Mouse (Mus musculus): ENCODE results near the gene Atp6v1f. TPM values are rescaled to one million over a fixed set of nuclear protein-coding genes. Genes with fewer than 3 reads are reported as not detected.

Gene Atp6v1f
- polyA plus RNA-seq, 1 experiment from 2014 or later: 117 TPM

DNA sequence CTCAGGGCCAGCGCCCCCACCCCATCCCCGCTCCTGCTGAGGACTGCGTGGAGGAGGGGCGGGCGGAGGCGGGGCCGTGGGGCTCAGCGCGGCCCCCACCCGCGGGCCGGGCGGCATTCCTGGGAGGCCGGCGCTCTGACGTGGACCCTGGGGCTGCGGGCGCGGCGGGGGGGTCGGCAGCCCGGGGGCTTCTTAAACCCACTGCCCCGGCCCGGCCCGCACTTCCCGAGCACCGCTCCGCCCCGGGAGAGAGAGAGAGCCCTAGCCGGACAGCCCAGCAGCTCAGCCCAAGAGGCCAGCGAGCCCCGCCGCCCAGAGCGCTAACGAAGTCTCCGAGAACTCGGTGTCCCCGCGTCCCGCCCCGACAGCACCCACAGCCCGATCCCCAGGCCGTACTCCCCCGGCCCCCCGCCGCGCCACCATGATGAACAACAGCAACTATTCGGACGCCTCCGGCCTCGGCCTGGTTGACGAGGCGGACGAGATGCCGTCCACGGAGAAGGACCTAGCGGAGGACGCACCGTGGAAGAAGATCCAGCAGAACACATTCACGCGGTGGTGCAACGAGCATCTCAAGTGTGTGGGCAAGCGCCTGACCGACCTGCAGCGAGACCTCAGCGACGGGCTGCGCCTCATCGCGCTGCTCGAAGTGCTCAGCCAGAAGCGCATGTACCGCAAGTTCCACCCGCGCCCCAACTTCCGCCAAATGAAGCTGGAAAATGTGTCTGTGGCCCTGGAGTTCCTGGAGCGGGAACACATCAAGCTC lies 34.3 kb upstream of the Atp6v1f start, which contains the start of gene Flnc:
Gene Flnc, plus strand, starts transcription at position 219 of the 766 bp plus-strand sequence.
- H3K4me3 ChIP-seq (ENCODE audit: low read depth, low read length): peak within 1 kb of the TSS; percentile 44
- H3K4me1 ChIP-seq (ENCODE audit: control insufficient read depth, low read depth, low read length): no peaks in the 10 kb centered on the region; the same call in 1 of the 2 replicates
- under 1% methylated on average over 73 of the region's 77 CpGs for WGBS (ENCODE audit: insufficient replicate concordance)
- no peak within 1 kb of the TSS for H3K27ac ChIP-seq (ENCODE audit: low read length)
- peaks cover 52% of the 10 kb centered on the region for H3K27me3 ChIP-seq (ENCODE audit: control insufficient read depth, insufficient read depth, low read depth, low read length)
- H3K9ac ChIP-seq (ENCODE audit: low read depth, low read length): no peak within 1 kb of the TSS; the same call in 1 of the 2 replicates
- ATAC-seq (ENCODE audit: low read depth): no peak
- no peaks in the 10 kb centered on the region for H3K9me3 ChIP-seq (replicated peaks; ENCODE audit: control insufficient read depth, low read length)
- H3K36me3 ChIP-seq (ENCODE audit: control insufficient read depth, insufficient read depth): no peaks in the 10 kb centered on the region
- peak within 1 kb of the TSS; percentile 51 for H3K4me2 ChIP-seq (ENCODE audit: low read depth, low read length)

DNA sequence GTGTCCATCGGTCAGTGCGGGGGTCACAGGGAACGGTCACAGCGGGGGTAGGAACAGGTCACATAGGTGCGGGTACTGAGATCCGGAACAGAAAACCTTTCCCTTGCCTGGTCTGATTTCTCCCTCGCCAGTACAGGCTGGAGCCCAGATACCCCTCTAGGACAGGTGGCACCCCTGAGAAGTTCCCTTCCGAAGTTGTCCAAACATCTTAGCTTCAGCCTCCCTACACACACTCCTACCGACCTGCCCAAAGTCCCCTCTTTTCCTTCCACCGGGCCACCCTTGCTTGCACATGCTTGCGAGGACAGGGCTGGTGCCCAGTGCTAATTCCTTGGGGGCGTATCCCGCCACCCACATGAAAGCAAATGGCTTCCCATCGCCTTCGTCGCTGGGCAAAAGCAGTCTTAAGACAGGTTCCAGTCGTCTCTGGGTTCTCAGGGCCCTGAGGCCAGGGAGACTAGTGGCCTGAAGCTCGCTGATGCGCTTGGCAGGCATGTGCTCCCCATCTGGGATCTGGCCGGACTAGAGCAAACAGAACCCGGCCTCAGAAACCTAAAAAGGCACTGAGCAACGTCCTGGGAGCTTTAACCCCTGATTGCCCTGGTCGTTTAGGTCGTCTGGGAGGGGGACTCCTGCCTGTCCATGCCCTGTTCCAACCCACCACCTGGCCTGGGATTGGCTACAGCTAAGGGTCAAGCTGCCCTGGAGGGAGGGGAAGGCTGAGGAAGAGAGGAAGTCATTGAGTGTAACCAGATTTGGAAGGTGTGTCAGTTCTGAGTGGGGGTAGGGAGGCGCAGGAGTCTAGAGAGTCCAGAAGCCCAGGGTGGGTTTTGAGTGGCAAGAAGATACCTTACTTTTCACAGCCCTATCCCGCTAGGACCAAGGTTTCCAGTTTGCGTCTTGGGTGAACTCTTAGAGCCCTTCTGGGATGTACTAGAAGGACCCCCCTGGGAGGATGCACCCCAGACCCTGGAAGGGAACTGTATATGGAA lies 33.4 kb upstream of the Atp6v1f start:
- ATAC-seq (ENCODE audit: low read depth): no peak
- no peak overlapping the region for H3K9ac ChIP-seq (ENCODE audit: low read depth, low read length)
- H3K9me3 ChIP-seq (replicated peaks; ENCODE audit: control insufficient read depth, low read length): no peaks in the 10 kb centered on the region
- H3K27me3 ChIP-seq (ENCODE audit: control insufficient read depth, insufficient read depth, low read depth, low read length): peaks cover 52% of the 10 kb centered on the region
- no peaks in the 10 kb centered on the region; the same call in 1 of the 2 replicates for H3K4me1 ChIP-seq (ENCODE audit: control insufficient read depth, low read depth, low read length)
- H3K4me3 ChIP-seq (ENCODE audit: low read depth, low read length): peak overlapping the region; percentile 44
- WGBS (ENCODE audit: insufficient replicate concordance): 4% methylated on average over 27 of the region's 27 CpGs
- H3K36me3 ChIP-seq (ENCODE audit: control insufficient read depth, insufficient read depth): no peaks in the 10 kb centered on the region
- no peak overlapping the region for H3K27ac ChIP-seq (ENCODE audit: low read length)
- H3K4me2 ChIP-seq (ENCODE audit: low read depth, low read length): peak overlapping the region; percentile 51

DNA sequence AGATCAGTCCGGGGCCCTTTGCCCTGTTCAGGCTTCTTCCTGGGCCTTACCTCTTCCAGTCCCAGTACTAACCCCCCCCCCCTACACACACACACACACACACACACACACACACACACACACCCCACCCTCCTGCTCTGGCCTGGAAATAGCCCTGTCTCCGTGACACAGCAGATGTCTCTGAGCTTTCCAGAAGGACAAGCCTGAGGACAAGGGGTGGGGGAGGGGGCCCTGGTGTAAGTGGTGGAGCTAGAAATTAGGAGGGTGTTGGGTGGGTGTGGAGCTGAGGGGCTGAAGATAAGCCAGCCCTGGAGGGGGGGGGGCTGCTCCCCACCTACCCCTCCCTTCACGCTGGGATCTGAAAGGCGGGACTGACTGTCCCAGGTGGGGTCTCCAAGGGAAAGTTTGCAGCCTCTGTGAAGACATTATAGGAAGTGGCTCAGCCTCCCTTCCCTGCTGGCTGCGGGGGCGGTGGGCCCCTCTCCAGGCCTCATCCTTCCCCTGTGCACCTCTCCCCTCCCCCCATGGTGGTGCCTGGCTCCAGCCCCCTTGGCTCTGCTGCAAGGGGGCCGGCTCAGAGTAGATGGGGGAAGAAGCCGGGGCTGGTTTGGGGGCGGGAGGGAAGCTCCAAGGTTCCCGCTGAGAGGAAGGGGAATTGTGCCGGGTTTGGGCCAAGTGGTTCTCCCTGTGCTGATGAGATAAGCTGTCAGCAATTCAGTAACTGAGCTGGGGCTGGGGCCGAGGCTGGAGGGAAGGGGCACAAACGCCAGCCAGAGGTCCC lies 32.4 kb upstream of the Atp6v1f start:
- H3K4me2 ChIP-seq (ENCODE audit: low read depth, low read length): no peak overlapping the region
- no peaks in the 10 kb centered on the region; the same call in 1 of the 2 replicates for H3K4me1 ChIP-seq (ENCODE audit: control insufficient read depth, low read depth, low read length)
- H3K27ac ChIP-seq (ENCODE audit: low read length): no peak overlapping the region
- no peak for ATAC-seq (ENCODE audit: low read depth)
- WGBS (ENCODE audit: insufficient replicate concordance): 8% methylated on average over 13 of the region's 13 CpGs
- H3K9ac ChIP-seq (ENCODE audit: low read depth, low read length): no peak overlapping the region
- H3K9me3 ChIP-seq (replicated peaks; ENCODE audit: control insufficient read depth, low read length): no peaks in the 10 kb centered on the region
- no peak overlapping the region for H3K4me3 ChIP-seq (ENCODE audit: low read depth, low read length)
- H3K36me3 ChIP-seq (ENCODE audit: control insufficient read depth, insufficient read depth): no peaks in the 10 kb centered on the region
- H3K27me3 ChIP-seq (ENCODE audit: control insufficient read depth, insufficient read depth, low read depth, low read length): peaks cover 52% of the 10 kb centered on the region

DNA sequence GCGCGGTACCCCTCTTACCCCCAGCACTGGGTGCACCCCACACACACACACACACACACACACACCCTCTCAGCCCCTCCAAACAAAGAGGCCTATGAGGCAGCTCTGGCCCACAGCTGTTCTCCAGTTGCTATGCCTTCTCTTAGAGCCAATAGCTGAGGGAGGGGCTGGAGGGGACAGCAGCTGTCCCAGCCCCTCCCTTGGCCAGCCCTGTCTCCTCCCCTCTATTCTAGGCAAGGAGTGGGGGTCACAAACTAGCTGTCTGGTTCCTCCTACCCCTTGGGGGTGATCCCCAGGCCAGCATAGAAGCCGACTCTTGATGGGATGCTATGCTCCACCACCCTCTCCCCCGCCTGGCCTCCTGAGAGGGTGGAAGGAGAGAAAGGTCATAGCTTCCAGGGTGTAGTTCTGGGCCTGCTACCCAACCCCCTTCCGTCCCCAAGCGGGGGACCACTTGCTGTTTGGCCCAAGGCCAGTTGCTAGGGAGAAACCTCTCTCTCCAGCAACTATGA lies 31.5 kb upstream of the Atp6v1f start:
- no peak overlapping the region for H3K4me3 ChIP-seq (ENCODE audit: low read depth, low read length)
- no peaks in the 10 kb centered on the region for H3K9me3 ChIP-seq (replicated peaks; ENCODE audit: control insufficient read depth, low read length)
- no peak overlapping the region for H3K9ac ChIP-seq (ENCODE audit: low read depth, low read length)
- H3K4me1 ChIP-seq (ENCODE audit: control insufficient read depth, low read depth, low read length): no peaks in the 10 kb centered on the region; the same call in 1 of the 2 replicates
- H3K27me3 ChIP-seq (ENCODE audit: control insufficient read depth, insufficient read depth, low read depth, low read length): peaks cover 49% of the 10 kb centered on the region
- H3K27ac ChIP-seq (ENCODE audit: low read length): no peak overlapping the region
- H3K36me3 ChIP-seq (ENCODE audit: control insufficient read depth, insufficient read depth): no peaks in the 10 kb centered on the region
- no peak for ATAC-seq (ENCODE audit: low read depth)
- no peak overlapping the region for H3K4me2 ChIP-seq (ENCODE audit: low read depth, low read length)
- WGBS (ENCODE audit: insufficient replicate concordance): 30% methylated on average over 6 of the region's 6 CpGs

DNA sequence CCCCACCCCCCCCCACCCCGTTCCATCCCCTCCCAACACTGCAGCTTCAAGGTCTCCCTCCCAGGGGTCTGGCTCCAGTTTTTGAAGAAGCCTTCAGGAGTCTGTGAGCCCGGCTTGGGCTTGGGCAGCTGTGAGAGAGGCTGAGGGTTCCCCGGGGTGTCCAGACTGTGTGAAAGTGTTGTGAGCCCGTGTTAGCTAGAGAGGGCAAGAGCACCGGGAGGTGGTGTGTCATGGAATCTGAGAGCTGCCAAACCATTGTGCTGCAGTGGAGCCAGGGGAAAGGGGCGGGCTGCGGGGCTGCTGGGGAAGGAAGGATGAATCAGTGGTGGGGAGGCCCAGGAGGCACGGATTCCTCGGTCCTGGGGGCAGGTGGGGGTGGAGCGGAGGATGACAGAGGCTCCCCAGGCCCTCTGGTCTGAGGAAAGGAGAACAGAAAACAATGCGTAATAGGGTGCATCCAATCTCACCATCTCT lies 31.0 kb upstream of the Atp6v1f start:
- peaks cover 49% of the 10 kb centered on the region for H3K27me3 ChIP-seq (ENCODE audit: control insufficient read depth, insufficient read depth, low read depth, low read length)
- no peak overlapping the region for H3K9ac ChIP-seq (ENCODE audit: low read depth, low read length)
- H3K27ac ChIP-seq (ENCODE audit: low read length): no peak overlapping the region
- no peaks in the 10 kb centered on the region for H3K36me3 ChIP-seq (ENCODE audit: control insufficient read depth, insufficient read depth)
- no peak for ATAC-seq (ENCODE audit: low read depth)
- WGBS (ENCODE audit: insufficient replicate concordance): 10% methylated on average over 11 of the region's 11 CpGs
- H3K4me2 ChIP-seq (ENCODE audit: low read depth, low read length): no peak overlapping the region
- no peaks in the 10 kb centered on the region for H3K9me3 ChIP-seq (replicated peaks; ENCODE audit: control insufficient read depth, low read length)
- no peaks in the 10 kb centered on the region; the same call in 1 of the 2 replicates for H3K4me1 ChIP-seq (ENCODE audit: control insufficient read depth, low read depth, low read length)
- no peak overlapping the region for H3K4me3 ChIP-seq (ENCODE audit: low read depth, low read length)

DNA sequence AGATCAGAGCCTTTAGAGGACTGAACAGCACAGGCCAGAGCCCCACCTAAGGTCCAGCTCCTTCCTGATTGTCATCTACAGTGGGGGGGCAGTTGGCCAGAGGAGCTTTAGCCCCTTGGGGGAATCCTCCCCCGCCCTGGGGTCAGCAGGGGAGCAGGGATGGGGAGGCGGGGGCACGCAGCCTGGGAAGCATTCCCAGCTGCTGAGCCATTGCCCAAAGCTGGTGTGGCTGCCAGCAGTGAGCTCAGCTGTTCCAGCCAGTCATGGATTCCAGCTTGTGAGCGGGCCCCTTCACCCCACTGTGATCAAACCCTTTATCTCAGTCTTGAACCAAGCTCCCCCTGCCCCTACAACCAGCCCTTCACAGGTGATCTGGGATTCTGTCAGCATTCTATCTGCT lies 28.3 kb upstream of the Atp6v1f start:
- ATAC-seq (ENCODE audit: low read depth): no peak
- Histone ChIP-seq H3K27me3 (ENCODE audit: control insufficient read depth, insufficient read depth, low read depth, low read length) (peaks cover 24% of the 10 kb centered on the region), H3K36me3 (ENCODE audit: control insufficient read depth, insufficient read depth) (no peaks in the 10 kb centered on the region), H3K4me1 (ENCODE audit: control insufficient read depth, low read depth, low read length) (no peaks in the 10 kb centered on the region), H3K27ac (ENCODE audit: low read length) (no peak overlapping the region), H3K4me2 (ENCODE audit: low read depth, low read length) (no peak overlapping the region), H3K4me3 (ENCODE audit: low read depth, low read length) (no peak overlapping the region), H3K9ac (ENCODE audit: low read depth, low read length) (no peak overlapping the region), H3K9me3 (replicated peaks; ENCODE audit: control insufficient read depth, low read length) (no peaks in the 10 kb centered on the region)
- WGBS (ENCODE audit: insufficient replicate concordance): 69% methylated on average over 4 of the region's 4 CpGs

DNA sequence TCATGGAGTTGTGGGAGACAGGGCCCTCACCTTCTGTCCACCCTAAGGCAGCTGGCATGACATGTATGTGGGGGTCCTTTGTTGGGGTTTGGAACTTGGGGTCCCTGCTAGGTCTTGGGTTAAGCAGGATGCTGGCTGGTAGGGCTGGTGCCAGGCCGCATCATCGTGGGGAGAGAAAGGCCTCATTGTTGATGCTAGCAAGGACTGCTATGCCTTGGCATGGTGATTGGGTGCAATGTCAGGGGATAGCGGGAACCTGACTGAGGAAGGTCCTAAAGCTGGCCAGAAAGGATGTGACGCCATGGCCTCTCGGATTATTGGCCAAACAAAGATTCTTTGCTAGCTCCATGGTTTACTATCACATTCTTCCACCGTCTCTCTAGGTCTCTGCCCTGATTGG lies 27.7 kb upstream of the Atp6v1f start:
- H3K4me2 ChIP-seq (ENCODE audit: low read depth, low read length): no peak overlapping the region
- 66% methylated on average over 6 of the region's 6 CpGs for WGBS (ENCODE audit: insufficient replicate concordance)
- no peak for ATAC-seq (ENCODE audit: low read depth)
- no peaks in the 10 kb centered on the region for H3K36me3 ChIP-seq (ENCODE audit: control insufficient read depth, insufficient read depth)
- no peak overlapping the region for H3K9ac ChIP-seq (ENCODE audit: low read depth, low read length)
- H3K4me3 ChIP-seq (ENCODE audit: low read depth, low read length): no peak overlapping the region
- no peaks in the 10 kb centered on the region for H3K4me1 ChIP-seq (ENCODE audit: control insufficient read depth, low read depth, low read length)
- H3K9me3 ChIP-seq (replicated peaks; ENCODE audit: control insufficient read depth, low read length): no peaks in the 10 kb centered on the region
- H3K27ac ChIP-seq (ENCODE audit: low read length): no peak overlapping the region
- H3K27me3 ChIP-seq (ENCODE audit: control insufficient read depth, insufficient read depth, low read depth, low read length): peaks cover 18% of the 10 kb centered on the region

DNA sequence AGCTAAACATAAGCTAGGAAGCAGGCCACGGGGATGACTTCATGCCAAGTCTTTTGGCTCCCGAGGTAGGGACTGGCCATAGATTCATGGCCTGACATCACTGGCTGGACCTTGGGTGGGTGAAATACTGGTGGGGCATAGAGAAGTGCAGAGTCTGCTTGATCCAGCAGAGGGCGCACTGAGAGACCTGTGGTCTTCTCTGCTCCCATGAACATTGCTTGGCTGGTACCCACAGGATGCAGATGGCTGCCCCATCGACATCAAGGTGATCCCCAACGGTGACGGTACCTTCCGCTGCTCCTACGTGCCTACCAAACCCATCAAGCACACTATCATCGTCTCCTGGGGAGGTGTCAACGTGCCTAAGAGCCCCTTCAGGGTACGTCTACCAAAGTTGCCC lies 22.7 kb upstream of the Atp6v1f start:
- no peak overlapping the region for H3K4me2 ChIP-seq (ENCODE audit: low read depth, low read length)
- ATAC-seq (ENCODE audit: low read depth): no peak
- H3K4me3 ChIP-seq (ENCODE audit: low read depth, low read length): no peak overlapping the region
- H3K4me1 ChIP-seq (ENCODE audit: control insufficient read depth, low read depth, low read length): no peaks in the 10 kb centered on the region
- H3K36me3 ChIP-seq (ENCODE audit: control insufficient read depth, insufficient read depth): no peaks in the 10 kb centered on the region
- H3K9ac ChIP-seq (ENCODE audit: low read depth, low read length): no peak overlapping the region
- no peaks in the 10 kb centered on the region for H3K27me3 ChIP-seq (ENCODE audit: control insufficient read depth, insufficient read depth, low read depth, low read length)
- WGBS (ENCODE audit: insufficient replicate concordance): 59% methylated on average over 11 of the region's 11 CpGs
- no peak overlapping the region for H3K27ac ChIP-seq (ENCODE audit: low read length)
- no peaks in the 10 kb centered on the region for H3K9me3 ChIP-seq (replicated peaks; ENCODE audit: control insufficient read depth, low read length)
